Mouse (Mus musculus) lung, postnatal 0 days (tissue): ENCODE results near the gene Map3k6.

Experiments
- CTCF ChIP-seq: IDR thresholded peaks from 2 replicates; pipeline ENCODE4 v1.5.1; 2016; ENCODE audit warnings: antibody characterized with exemption, mild to moderate bottlenecking
- EP300 ChIP-seq: IDR thresholded peaks from 2 replicates; pipeline ENCODE4 v1.6.1; 2016; ENCODE audit warnings: antibody characterized with exemption, mild to moderate bottlenecking, control low read depth

DNA sequence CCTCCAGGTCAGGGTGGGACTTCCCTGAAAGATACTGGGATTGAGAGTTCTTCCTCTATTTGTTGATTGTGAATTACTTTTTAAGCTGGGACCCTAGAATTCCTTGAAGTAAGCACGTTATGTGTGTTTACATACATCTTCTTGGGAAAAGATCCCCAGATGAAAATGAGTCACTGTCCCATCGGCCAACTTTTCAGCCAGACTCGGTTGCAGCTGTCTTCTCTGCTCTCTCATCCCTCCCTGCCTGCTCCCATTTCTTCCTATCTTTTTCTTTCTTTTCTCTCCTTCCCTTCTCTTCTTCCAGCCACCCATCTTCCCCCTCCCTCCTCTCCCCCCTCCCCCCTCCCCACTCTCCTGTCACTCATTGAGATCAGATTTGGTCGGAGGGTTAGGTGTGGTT is 45.6 kb upstream of the Map3k6 start:
- no peak for TF ChIP-seq CTCF
- TF ChIP-seq EP300, result no peak
